Mouse (Mus musculus): ENCODE measurements around the gene Rps27l.

- no peak for TF ChIP-seq CTCF (conservative IDR thresholded peaks at IDR 0.05; ENCODE audit: low read length)
- no peak for TF ChIP-seq POU5F1 (IDR thresholded peaks at IDR 0.05; ENCODE audit: borderline replicate concordance, low read length)
Measured at GRCm38 (mm10) chr9:66917892-66918255, 28.0 kb upstream of the Rps27l start.
